ENCODE assay signal across 23 mouse cellular contexts in genomic region chr7:64753678-64754077, GRCm38 (mm10).
A peak's percentile ranks its signal among the peaks of the same experiment; 100 is the strongest.
DNase-seq lines count a peak whose midpoint lies in the region; ATAC-seq lines count a peak whose summit lies in the region.
"Had no signal": no experiment of that assay in that cellular context is flagged by ENCODE, and none has a peak within 500 bp of the region (broad histone marks: within the 10 kb centered on the region; RNA-seq: fewer than 3 reads in every experiment).

No protein-coding gene starts in this region.

- no peaks in the 10 kb centered on the region for H3K9me3 ChIP-seq in liver, embryonic 16.5 days (replicated peaks; ENCODE audit: control insufficient read depth, low read length)
- no peaks in the 10 kb centered on the region for H3K9me3 ChIP-seq in liver, embryonic 12.5 days (replicated peaks)
- H3K9me3 ChIP-seq: embryonic facial prominence, embryonic 15.5 days; forebrain, embryonic 10.5 days; heart, embryonic 12.5 days; hindbrain, embryonic 12.5 days; intestine, embryonic 15.5 days had no signal

- no peak overlapping the region for H3K27ac ChIP-seq in liver, embryonic 16.5 days (ENCODE audit: low read length)
- no peak overlapping the region for H3K27ac ChIP-seq in liver, embryonic 12.5 days
- H3K27ac ChIP-seq: embryonic facial prominence, embryonic 15.5 days; forebrain, embryonic 10.5 days; gastrocnemius, adult 2 months; hindbrain, embryonic 12.5 days; intestine, embryonic 15.5 days had no signal

- 56% methylated on average over 6 of the region's 6 CpGs for WGBS in liver, embryonic 16.5 days (ENCODE audit: insufficient replicate concordance)
- WGBS in liver, embryonic 12.5 days (ENCODE audit: insufficient replicate concordance): 60% methylated on average over 6 of the region's 6 CpGs

- no peak overlapping the region for H3K4me2 ChIP-seq in liver, embryonic 16.5 days (ENCODE audit: low read depth, low read length)
- no peak overlapping the region for H3K4me2 ChIP-seq in liver, embryonic 12.5 days
- H3K4me2 ChIP-seq: embryonic facial prominence, embryonic 15.5 days; heart, embryonic 12.5 days; hindbrain, embryonic 12.5 days; intestine, embryonic 15.5 days had no signal

- H3K4me1 ChIP-seq in liver, embryonic 16.5 days (ENCODE audit: control insufficient read depth, low read depth, low read length): no peaks in the 10 kb centered on the region; the same call in 1 of the 2 replicates
- no peaks in the 10 kb centered on the region for H3K4me1 ChIP-seq in liver, embryonic 12.5 days
- H3K4me1 ChIP-seq: heart, embryonic 12.5 days; intestine, embryonic 15.5 days had no signal

- H3K4me3 ChIP-seq in liver, embryonic 16.5 days (ENCODE audit: low read depth, low read length): no peak overlapping the region
- no peak overlapping the region for H3K4me3 ChIP-seq in liver, embryonic 12.5 days
- H3K4me3 ChIP-seq: embryonic facial prominence, embryonic 15.5 days; erythroblast, embryonic 14.5 days; forebrain, embryonic 10.5 days; gastrocnemius, adult 2 months; heart, embryonic 12.5 days; hindbrain, embryonic 12.5 days; intestine, embryonic 15.5 days had no signal

- no peaks in the 10 kb centered on the region for H3K36me3 ChIP-seq in liver, embryonic 16.5 days (ENCODE audit: control insufficient read depth, insufficient read depth)
- no peaks in the 10 kb centered on the region for H3K36me3 ChIP-seq in liver, embryonic 12.5 days
- H3K36me3 ChIP-seq: embryonic facial prominence, embryonic 15.5 days; heart, embryonic 12.5 days; intestine, embryonic 15.5 days had no signal

- DNase-seq in adrenal gland, adult 8-10 months: peak; percentile 26
- no peak for DNase-seq in adrenal gland, postnatal 25 days
- peak; percentile 15 for DNase-seq in kidney, adult 9 months
- DNase-seq in kidney, adult 18-20 months: no peak
- peak; percentile 43 for DNase-seq in adrenal gland, postnatal 14 days
- DNase-seq in layer of hippocampus, postnatal 25 days (ENCODE audit: extremely low spot score in 1 of 2, low spot score in 1 of 2): no peak
- DNase-seq: cerebellum, adult 18-20 months; cerebellum, adult 9-11 months; cerebellum, postnatal 36 days; embryo, embryonic 11 days; gastrocnemius, adult 2 months; gastrocnemius, postnatal 25 days had no signal

- no peaks in the 10 kb centered on the region for H3K27me3 ChIP-seq in liver, embryonic 16.5 days (ENCODE audit: control insufficient read depth, insufficient read depth, low read depth, low read length)
- H3K27me3 ChIP-seq in liver, embryonic 12.5 days (replicated peaks): no peaks in the 10 kb centered on the region
- H3K27me3 ChIP-seq: embryonic facial prominence, embryonic 15.5 days; heart, embryonic 12.5 days; hindbrain, embryonic 12.5 days; intestine, embryonic 15.5 days; Patski had no signal

- no peak overlapping the region for H3K9ac ChIP-seq in liver, embryonic 16.5 days (ENCODE audit: low read depth, low read length)
- H3K9ac ChIP-seq in liver, embryonic 12.5 days: no peak overlapping the region
- H3K9ac ChIP-seq: embryonic facial prominence, embryonic 15.5 days; heart, embryonic 12.5 days; hindbrain, embryonic 12.5 days; intestine, embryonic 15.5 days had no signal

- peak; percentile 24; the same call in 1 of the 2 replicates for ATAC-seq in liver, embryonic 16.5 days (ENCODE audit: low read depth)
- ATAC-seq in liver, embryonic 12.5 days: no peak
- ATAC-seq: activated CD4-positive, CD25-positive, alpha-beta regulatory T cell, adult 4 months; forebrain, embryonic 14.5 days; intestine, embryonic 15.5 days; Patski had no signal

Comparison
In these comparisons a context has a peak if more than half of its experiments do, and no peak if none do; other contexts are left out.
1. DNase-seq: peak in adrenal gland, adult 8-10 months (single experiment), kidney, adult 9 months (single experiment) and adrenal gland, postnatal 14 days (single experiment); none in adrenal gland, postnatal 25 days (single experiment), kidney, adult 18-20 months (single experiment) and layer of hippocampus, postnatal 25 days (0 of 2).